Mouse (Mus musculus) layer of hippocampus, postnatal 10 days (tissue): ENCODE data around the gene Zbtb9. TPM values are rescaled to one million over a fixed set of nuclear protein-coding genes. Genes with fewer than 3 reads are reported as not detected.
"Not testable (repeated sequence)": the region's sequence is repeated elsewhere in the genome, so short reads cannot be mapped to it uniquely, and the experiment has no call there.

Experiments used
- DNase-seq, 2 experiments: peaks; one replicate each; pipeline ENCODE4 v3.0.0; 2021; ENCODE audit warnings: low spot score in 2 of 2
- total RNA-seq, 2 experiments: library from RNA; stranded (reverse); gene quantifications; 2 replicates each; pipeline ENCODE4 v1.2.3; 2021

Gene Zbtb9
- total RNA-seq, 2 experiments from 2014 or later, result 11.8 to 14.0 TPM

GRCm38 (mm10) chr17:26971247-26971905, 1.6 kb upstream of the Zbtb9 start:
- peak in 1 of 2 experiments; percentile 18 for DNase-seq

GRCm38 (mm10) chr17:26972107-26972506, 860 bp upstream of the Zbtb9 start:
- no peak for DNase-seq

- no peak for DNase-seq
Observed at GRCm38 (mm10) chr17:26974547-26974946, 1.6 kb downstream of the Zbtb9 start.

- DNase-seq, result no peak
Observed at GRCm38 (mm10) chr17:26975415-26975814, 2.4 kb downstream of the Zbtb9 start.

- DNase-seq, result not testable (repeated sequence)
Observed at GRCm38 (mm10) chr17:26977354-26977753, 4.4 kb downstream of the Zbtb9 start.

GRCm38 (mm10) chr17:26979426-26979825, 6.5 kb downstream of the Zbtb9 start:
- no peak for DNase-seq

GRCm38 (mm10) chr17:26981050-26981449, 8.1 kb downstream of the Zbtb9 start:
- no peak for DNase-seq

- DNase-seq, result no peak
Observed at GRCm38 (mm10) chr17:26983382-26983781, 10.4 kb downstream of the Zbtb9 start.

GRCm38 (mm10) chr17:26985503-26986179, 12.7 kb downstream of the Zbtb9 start:
- no peak for DNase-seq

GRCm38 (mm10) chr17:26990521-26990920, 17.6 kb downstream of the Zbtb9 start:
- no peak for DNase-seq

GRCm38 (mm10) chr17:26994410-26994809, 21.4 kb downstream of the Zbtb9 start:
- peak in 1 of 2 experiments; percentile 32 for DNase-seq

- no peak for DNase-seq
Observed at GRCm38 (mm10) chr17:26995006-26995405, 22.0 kb downstream of the Zbtb9 start.

GRCm38 (mm10) chr17:26995562-26995961, 22.6 kb downstream of the Zbtb9 start:
- no peak for DNase-seq

- DNase-seq, result no peak
Observed at GRCm38 (mm10) chr17:26997661-26998060, 24.7 kb downstream of the Zbtb9 start.

GRCm38 (mm10) chr17:26998283-26998682, 25.3 kb downstream of the Zbtb9 start:
- DNase-seq, result no peak

- DNase-seq, result no peak
Observed at GRCm38 (mm10) chr17:26999996-27000395, 27.0 kb downstream of the Zbtb9 start.

GRCm38 (mm10) chr17:27001151-27001550, 28.2 kb downstream of the Zbtb9 start:
- DNase-seq, result no peak

- DNase-seq, result no peak
Observed at GRCm38 (mm10) chr17:27001889-27002288, 28.9 kb downstream of the Zbtb9 start.

GRCm38 (mm10) chr17:27004431-27004830, 31.5 kb downstream of the Zbtb9 start:
- peak; percentile 52 to 60 for DNase-seq

GRCm38 (mm10) chr17:27004903-27005485, 32.0 kb downstream of the Zbtb9 start:
- no peak for DNase-seq

- no peak for DNase-seq
Observed at GRCm38 (mm10) chr17:27005644-27006043, 32.7 kb downstream of the Zbtb9 start.

GRCm38 (mm10) chr17:27008277-27008676, 35.3 kb downstream of the Zbtb9 start:
- no peak for DNase-seq
